Mouse (Mus musculus) R1 (cell line): ENCODE measurements at regions not wholly inside any gene's neighbourhood (a gene's known extent, or its start where the extent isn't known, plus 50 kb on each side); places are given as distances from the start of the nearest gene placed in this dataset.

Experiments
- DNase-seq: peaks from one replicate; pipeline ENCODE4 v3.0.0-alpha.2; 2018; ENCODE audit warnings: low read depth, low spot score

- no peak for DNase-seq
Measured at GRCm38 (mm10) chr6:67186537-67187274, 51.3 kb upstream of the Serbp1 start.

DNA sequence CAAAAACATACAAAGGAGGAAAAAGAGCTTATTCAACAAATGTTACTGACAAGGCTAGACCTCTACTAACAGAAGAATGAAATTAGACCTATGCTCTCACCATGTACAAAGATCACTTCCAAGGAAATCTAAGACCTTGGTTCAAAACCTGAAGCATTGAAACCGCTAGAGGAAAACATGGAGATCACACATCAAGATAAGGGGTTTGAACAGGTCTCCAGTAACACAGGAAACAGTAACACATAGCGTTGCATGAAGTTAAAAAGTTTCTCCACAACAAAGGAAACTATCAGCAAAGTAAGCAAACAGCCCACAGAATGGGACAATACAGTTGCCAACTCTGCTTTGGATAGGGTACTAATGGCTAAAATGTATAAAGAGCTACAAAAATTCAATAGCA lies 53.3 kb upstream of the Serbp1 start:
- DNase-seq: no peak

- DNase-seq: peak; percentile 34
Measured at GRCm38 (mm10) chr6:67183481-67184215, 54.3 kb upstream of the Serbp1 start.

DNA sequence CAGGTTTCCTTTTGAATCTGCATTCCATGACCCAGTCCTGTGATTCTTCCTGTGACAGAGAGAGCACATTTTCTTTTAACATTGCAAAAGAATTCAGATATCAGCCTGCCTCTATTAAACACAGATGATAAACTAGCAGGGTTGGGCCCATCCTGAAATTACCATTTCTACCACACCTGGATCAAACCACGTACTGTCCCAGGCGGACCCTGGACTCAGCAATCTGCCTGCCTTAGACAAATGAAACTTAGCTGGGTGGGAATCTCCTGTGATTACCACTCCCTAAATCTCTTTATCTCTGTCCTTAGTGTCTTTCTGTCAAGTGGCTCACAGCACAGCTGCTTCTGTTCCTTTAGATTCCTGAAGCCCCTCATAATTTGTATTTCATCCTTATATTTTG lies 55.5 kb upstream of the Serbp1 start:
- DNase-seq: no peak

DNA sequence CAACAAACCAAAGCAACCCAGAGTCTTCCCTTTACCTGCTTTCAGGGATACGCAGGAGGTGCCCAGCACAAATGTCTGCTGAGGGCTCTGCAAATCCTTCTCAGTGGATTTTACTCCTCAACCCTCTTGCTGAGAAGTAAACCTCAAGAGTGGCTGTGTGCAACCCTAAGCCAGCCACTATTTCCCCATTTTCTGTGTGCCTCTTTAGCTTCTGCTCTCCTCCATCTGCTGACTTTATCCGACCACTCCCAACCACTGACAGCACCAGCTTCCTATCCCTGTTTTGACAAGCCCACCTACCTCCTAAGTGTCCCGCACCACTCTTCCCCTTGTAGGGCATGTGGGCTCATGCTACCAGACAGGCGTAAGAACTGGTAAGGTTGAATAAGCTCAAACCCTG lies 56.5 kb upstream of the Serbp1 start:
- no peak for DNase-seq

GRCm38 (mm10) chr6:67179416-67179815 lies 58.6 kb upstream of the Serbp1 start:
- no peak for DNase-seq

DNA sequence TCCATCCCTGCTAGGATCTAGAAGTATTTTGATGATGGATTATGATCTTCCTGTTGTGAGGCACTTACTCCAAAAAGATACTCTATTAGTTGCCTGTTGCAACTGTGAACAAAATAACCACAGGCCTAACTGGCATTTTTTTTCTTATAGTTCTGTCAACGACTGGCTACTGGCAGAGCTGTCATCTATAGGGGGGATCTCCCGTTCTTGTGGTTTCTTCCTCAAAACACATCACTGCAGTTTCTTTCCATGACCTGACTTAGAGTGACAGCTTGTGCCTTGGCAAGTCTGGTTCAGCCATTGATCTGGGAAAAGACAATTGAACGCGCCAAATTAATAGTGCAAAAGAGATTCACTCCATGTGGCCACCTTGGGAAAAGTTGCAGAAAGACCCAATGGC lies 59.4 kb upstream of the Serbp1 start:
- no peak for DNase-seq

DNA sequence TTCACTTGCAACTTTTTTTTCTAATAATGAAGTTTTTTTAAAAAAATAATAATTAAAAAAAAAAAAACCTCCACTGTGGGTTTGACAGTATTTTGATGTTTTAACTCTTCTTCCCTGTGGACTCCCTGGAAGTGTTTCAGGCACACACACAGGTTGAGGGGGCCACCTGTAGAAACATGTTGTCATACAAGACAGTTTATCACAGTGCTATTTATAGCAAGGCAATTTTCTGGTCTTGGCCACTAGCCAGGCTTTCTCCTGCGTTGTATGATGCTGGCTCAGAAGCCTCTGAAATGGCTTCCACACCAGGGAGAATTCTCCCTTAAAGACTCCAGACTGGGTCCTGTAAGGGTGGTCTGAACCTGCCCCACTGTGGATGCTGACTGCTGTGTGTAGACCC lies 59.9 kb upstream of the Serbp1 start:
- DNase-seq: no peak

DNA sequence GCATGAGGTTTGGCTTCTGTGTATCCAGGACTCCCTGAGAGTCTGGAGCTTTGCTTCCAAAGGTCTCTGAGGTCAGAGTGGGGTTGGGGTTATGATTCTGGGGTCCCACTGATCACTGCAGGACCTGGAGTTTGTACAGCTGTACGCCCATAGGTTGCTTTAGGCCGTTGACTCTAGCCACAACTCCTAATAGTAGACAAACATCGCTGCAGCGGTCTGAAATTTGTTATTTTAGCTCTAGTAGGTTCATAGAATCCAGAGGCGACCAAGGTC lies 67.4 kb upstream of the Serbp1 start:
- no peak for DNase-seq

GRCm38 (mm10) chr6:67169873-67170673 lies 67.9 kb upstream of the Serbp1 start:
- DNase-seq: peak; percentile 93

DNA sequence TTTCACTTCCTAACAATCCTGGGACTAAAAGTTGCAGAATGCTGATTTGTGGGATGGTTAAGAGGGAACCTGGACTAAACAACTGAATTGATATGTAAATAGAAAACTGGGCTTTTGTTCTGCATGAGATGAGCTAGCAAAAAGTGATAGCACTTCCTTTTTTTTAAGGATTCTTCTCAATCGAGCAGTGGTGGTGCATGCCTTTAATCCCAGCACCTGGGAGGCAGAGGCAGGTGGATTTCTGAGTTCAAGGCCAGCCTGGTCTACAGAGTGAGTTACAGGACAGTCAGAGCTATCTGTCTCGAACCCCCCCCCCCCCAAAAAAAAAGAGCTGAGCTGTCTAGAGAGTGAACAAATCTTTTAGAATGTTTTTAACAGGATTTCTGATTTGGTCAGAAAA lies 69.2 kb upstream of the Serbp1 start:
- DNase-seq: no peak

DNA sequence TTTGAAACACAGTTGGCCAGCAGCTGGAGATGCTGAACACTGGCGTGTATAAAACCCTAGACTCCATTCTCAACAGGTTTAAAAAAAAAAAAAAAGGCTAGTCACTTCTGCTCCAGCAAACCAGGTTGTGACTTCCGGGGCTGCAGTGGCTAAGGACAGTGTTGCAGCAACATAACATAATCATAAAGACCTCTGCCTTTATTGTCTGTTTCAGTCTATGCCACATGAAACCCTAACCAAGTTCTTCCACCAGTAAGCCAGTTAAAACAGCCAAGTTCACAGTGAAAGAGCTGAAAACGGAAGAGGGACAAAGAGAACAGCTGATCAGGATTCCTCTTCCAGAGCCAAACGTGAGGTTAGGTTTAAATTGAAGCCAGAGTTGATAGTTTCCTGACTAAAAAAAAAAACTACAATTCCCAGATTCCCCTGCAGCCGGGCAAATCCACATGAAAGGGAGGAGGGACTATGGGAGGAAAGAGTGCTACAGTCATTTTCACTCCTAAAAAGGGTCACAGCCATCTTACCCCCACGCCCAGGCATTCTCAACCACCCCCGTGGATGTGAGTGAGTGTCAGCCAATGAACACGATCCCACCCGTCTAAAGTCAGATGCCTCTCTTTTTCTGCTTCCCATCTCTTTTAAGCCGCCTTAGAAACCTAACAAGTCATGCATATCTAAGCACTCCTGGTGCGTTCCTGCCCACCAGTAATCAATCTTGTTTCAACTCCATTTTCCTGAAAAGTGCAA lies 69.8 kb upstream of the Serbp1 start:
- peak; percentile 96 for DNase-seq

DNA sequence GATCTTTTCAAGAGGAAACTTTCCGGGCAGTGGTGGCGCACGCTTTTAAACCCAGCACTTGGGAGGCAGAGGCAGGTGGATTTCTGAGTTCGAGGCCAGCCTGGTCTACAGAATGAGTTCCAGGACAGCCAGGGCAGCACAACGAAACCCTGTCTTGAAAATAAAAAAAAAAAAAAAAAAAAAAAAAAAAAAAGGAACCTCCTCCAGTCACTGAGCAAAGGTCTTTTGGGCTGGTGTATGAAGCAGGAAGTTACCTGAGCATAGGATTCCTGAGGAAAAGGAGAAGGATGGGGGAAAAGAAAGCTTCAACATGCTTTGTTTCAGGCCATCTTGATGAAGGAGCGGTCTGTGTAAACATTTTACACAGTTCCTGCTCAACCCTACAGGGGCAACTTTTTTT lies 72.9 kb upstream of the Serbp1 start:
- no peak for DNase-seq

GRCm38 (mm10) chr6:67163947-67164346 lies 74.0 kb upstream of the Serbp1 start:
- no peak for DNase-seq

DNA sequence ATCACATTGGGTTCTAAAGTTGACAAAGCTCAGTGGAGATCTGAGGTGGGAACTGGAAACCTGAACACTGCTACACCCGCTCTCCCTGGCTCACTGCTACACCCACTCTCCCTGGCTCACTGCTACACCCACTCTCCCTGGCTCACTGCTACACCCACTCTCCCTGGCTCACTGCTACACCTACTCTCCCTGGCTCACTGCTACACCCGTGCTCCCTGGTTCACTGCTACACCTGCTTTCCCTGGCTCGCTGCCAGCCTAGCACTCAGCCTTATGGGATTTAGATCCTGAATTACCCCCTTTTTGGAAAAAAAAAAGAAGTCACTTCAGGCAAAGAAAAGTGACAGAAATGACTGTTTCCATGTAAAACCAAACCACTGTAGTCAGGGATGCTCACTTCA lies 75.2 kb upstream of the Serbp1 start:
- no peak for DNase-seq

DNA sequence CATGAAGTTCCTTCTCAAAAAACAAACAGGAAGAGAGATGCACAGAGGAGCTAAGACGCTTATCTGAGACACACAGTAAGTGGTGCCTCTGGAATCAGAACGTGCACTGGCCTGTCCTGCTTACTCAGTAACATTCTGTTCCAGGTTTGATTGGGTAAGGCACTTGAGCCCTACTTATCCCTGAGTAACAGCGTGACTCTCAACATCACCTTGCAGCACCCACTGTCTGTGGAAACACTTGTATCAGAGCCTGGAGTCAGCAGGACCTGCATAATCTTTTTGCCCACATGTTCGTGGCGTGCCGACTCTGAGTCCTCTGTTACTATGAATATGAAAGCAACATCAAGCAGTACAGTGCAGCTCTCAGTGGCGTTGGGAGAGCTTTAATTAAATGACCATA lies 76.4 kb upstream of the Serbp1 start:
- no peak for DNase-seq

DNA sequence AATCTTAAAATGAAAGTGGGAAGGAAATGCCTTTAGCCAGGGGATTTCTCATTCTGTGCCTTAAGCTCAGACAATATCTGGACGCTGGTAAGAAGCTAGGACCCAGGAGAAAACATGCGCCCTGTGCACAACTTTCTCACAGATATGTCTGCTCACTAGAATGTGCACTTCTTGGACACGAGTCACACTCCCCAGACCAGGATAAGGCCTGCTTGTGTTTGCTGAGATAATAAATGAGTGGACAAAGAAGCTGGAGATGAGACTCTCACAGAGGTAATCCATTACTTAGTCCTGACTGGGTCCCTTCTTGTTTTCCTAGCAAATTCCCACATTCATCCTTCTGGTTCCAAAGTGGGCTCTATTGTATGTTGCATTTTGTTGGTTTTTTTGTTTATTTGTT lies 77.4 kb upstream of the Serbp1 start:
- DNase-seq: no peak

- no peak for DNase-seq
Measured at GRCm38 (mm10) chr6:67159726-67160523, 78.1 kb upstream of the Serbp1 start.

DNA sequence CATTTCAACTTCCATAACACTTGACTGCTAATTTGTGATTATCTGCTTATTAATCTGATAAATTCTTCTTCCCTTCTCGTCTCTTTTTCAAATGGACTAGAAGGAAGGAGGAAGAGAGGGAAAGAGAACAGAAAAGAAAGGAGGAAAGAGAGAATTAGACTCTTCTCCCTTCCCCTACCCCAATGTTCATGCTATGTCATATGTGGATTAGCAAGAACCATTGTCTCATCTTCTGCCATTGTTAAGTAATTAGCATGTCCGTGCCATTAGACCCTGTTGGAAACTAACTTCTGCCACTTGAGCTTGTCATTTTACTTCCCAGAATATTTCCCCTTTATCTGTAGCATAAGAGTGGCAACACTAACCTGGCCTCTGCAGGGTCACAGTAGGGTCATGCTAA lies 78.8 kb upstream of the Serbp1 start:
- no peak for DNase-seq

GRCm38 (mm10) chr6:67158765-67159164 lies 79.2 kb upstream of the Serbp1 start:
- DNase-seq: peak; percentile 97

DNA sequence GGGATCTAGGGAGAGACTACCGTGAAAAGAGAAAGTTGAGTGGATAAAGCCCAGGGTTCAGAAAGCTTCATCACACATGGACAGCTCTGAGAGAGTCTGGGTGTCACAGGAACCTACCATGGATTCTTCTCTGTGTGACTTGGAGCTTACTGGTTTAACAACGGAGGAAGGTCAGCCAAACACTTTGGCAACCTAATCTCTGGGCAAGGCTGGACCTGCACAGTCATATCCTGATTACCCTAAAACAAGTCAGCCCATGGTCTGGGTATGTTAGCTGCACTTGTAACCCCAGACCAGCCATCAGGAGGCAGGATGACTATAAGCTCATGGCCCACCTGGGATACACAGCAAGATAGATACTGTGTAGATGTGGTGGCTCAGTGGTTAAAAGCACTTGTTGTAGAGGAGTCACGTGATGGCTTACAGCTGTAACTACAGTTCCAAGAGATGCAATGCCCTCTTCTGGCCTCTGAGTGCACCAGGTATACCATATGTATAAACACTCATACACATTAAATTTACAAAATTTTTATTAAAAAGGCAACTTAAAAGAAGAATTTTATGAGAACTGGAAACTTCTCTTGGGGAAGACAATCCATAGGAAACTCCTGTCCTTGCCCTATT lies 85.0 kb upstream of the Serbp1 start:
- DNase-seq: peak; percentile 57
